ENCODE assay signal across 15 mouse cellular contexts in the genomic region with DNA sequence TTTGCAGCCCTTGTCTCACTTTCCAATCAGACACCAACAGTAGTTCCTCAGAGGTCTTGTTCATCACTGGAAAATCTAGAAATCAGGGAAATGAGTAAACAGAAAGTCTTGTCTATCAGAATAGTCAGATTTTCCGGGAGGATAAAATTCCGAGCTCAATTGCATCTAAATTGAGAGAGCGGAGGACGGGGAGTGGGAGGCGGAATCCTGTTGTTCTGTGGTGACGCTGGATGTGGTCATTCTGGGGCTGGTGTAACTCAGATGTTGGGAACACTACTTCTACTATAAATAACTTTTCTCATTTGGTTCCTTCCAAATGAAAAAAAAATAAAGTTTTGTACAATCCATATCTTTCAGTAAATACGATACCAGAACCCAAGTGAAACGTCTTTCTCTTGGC. TPM values are rescaled to one million over a fixed set of nuclear protein-coding genes. Genes with fewer than 3 reads are reported as not detected.
DNase-seq lines count a peak whose midpoint lies in the region.
"Had no signal": no experiment of that assay in that cellular context is flagged by ENCODE, and none has a peak within 500 bp of the region (broad histone marks: within the 10 kb centered on the region; RNA-seq: fewer than 3 reads in every experiment).

No protein-coding gene starts in this region.

- peak; percentile 16 for DNase-seq in layer of hippocampus, adult 9-11 months
- no peak for DNase-seq in layer of hippocampus, adult 9-10 months (ENCODE audit: low spot score)
- peak; percentile 30 to 44 for DNase-seq in left cerebral cortex, postnatal 14 days (ENCODE audit: low spot score in 2 of 2)
- DNase-seq in left cerebral cortex, postnatal 4 days = no peak
- DNase-seq in right cerebral cortex, adult 2 months (ENCODE audit: low spot score in 2 of 2) = peak; percentile 50 to 54
- DNase-seq in right cerebral cortex, postnatal 4 days = no peak
- no peak for DNase-seq in lung, adult 18-20 months
- DNase-seq: adrenal gland, adult 2 months; adrenal gland, postnatal 10 days; adrenal gland, postnatal 25 days; cerebellum, adult 11-12 months; cerebellum, adult 2 months; cerebellum, adult 9-10 months; cerebellum, postnatal 10 days; cerebellum, postnatal 25 days had no signal

- intact Hi-C loops in left cerebral cortex, postnatal 14 days (cut with DNase I) = no loop called here
- intact Hi-C loops in left cerebral cortex, postnatal 4 days (cut with DNase I) = no loop called here

RNA-seq across cellular contexts. Expression of a gene that starts 24.2 kb away (rescaled TPM):
- 100 to 1,000 TPM; 127 to 142 TPM for total RNA-seq in left cerebral cortex, postnatal 14 days (2021)
- total RNA-seq in left cerebral cortex, postnatal 4 days (2021) = 100 to 1,000 TPM; 199 to 218 TPM
- total RNA-seq: adrenal gland, postnatal 25 days had no signal

Comparison
In these comparisons a context has a peak if more than half of its experiments do, and no peak if none do; other contexts are left out.
1. DNase-seq: peak in layer of hippocampus, adult 9-11 months (single experiment), left cerebral cortex, postnatal 14 days (2 of 2) and right cerebral cortex, adult 2 months (2 of 2); none in layer of hippocampus, adult 9-10 months (single experiment), left cerebral cortex, postnatal 4 days (single experiment), right cerebral cortex, postnatal 4 days (single experiment) and lung, adult 18-20 months (0 of 2).